Mouse (Mus musculus): ENCODE measurements around the gene Slc29a4.
A peak's percentile ranks its signal among the peaks of the same experiment; 100 is the strongest.

The Slc29a4 gene

DNA sequence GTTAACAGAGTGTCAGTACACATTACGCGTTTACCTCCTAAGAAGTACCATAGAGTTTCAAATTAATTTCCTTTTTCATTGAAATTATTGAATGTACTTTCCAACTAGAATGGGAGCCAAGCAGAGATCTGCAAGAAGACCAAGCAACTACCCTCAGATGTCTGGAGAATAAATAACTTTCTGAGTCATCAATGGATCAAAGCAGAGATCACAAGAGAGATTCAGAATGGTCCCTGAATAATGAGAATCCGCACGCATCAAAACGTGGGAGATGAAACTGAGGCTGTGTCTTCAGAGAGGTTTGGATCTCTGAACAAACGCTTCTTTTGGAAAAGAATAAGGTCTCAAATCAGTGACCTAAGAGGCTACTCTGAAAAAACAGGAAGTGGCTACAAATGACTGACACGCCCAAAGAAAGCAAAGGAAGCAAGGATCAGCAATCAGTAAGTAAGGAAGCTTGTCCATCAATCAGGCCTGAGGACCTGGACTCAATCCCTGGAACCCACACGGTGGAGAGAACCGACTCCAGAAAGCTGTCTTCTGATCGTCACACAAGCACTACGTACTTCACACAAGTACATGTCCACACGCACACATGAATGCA lies 54.8 kb downstream of the Slc29a4 start:
- no peak for DNase-seq (ENCODE audit: low spot score)

- DNase-seq (ENCODE audit: low spot score) = no peak
Observed at GRCm38 (mm10) chr5:142750173-142750572, 57.9 kb downstream of the Slc29a4 start.

GRCm38 (mm10) chr5:142752241-142752640 lies 59.9 kb downstream of the Slc29a4 start:
- no peak for DNase-seq (ENCODE audit: low spot score)

DNA sequence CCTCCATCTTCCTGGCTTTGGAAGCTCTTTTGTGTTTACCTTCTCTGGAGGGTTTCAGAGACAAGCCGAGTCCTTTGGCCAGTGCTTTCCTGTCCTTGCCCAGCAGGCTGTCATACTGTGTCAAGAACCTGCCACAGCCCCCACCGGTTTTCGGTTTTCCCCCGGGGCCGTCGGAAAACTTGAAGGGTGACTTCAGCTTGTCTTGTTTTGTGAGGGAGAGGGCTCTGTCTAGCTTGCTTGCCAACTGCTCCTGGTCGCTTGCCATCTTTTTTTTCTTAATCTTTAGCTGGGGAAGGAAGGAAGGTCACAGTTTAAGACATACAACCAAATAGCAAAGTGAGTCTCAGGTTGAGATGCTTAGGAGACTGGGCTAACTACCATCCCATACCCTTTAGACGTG lies 67.5 kb downstream of the Slc29a4 start:
- no peak for DNase-seq (ENCODE audit: low spot score)

GRCm38 (mm10) chr5:142761326-142761983 lies 69.1 kb downstream of the Slc29a4 start:
- peak; percentile 45 for DNase-seq (ENCODE audit: low spot score)

DNA sequence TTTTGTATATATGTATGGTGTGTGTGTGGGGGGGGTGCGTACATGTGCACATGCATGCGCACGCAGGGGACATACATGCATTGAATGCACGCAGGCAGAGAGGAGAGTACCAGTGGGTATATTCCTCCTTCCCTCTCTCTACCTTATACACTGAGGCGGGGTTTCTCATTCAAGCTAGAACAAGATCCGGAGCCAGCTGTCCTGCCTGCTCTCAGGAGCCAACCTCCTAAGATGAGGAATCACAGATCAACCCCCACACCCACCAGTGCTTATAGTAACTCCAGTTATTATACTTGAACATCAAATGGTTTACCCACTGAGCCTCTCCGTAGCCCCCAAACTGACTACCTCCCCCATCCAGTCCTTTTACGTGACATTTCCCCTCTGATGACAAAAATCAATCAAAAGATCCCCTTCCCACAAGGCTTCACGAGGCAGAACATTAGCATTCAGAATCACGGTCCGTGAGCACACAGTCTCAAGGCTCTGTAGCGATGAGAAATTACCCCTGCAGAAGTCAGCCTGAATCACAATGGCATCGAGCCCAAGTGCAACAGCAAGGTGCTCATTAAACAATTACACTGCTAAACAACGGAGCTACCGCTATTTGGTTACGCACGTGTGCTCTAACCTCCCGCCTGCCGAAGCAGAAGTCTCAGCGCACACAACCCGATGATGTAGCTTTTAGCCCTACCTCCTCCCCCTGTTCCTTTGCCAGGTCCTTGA lies 69.9 kb downstream of the Slc29a4 start:
- DNase-seq (ENCODE audit: low spot score) = no peak

- peak; percentile 41 for DNase-seq (ENCODE audit: low spot score)
Observed at GRCm38 (mm10) chr5:142764306-142764705, 72.0 kb downstream of the Slc29a4 start.

GRCm38 (mm10) chr5:142764889-142765288 lies 72.6 kb downstream of the Slc29a4 start:
- no peak for DNase-seq (ENCODE audit: low spot score)

- no peak for DNase-seq (ENCODE audit: low spot score)
Observed at GRCm38 (mm10) chr5:142766708-142767107, 74.4 kb downstream of the Slc29a4 start.

DNA sequence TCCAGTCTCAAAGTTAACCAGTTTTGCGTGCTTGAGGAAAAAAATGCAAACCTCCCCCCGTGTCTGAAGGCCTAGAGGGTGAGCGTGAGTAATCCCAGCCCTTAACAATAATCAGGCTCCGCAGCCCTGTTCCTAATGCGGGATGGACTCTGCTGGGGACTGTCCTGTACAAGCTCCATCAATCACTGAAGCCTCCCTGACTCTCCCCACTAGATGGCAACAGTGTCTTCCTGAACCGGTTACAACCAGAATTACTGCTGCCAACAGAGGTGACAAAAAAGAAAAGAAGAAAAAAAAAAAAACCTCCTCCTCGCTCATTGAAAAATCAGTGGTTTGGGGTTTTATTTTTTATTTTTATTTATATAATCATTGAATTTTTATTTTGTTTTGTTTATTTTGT lies 75.6 kb downstream of the Slc29a4 start:
- DNase-seq (ENCODE audit: low spot score) = peak; percentile 51

DNA sequence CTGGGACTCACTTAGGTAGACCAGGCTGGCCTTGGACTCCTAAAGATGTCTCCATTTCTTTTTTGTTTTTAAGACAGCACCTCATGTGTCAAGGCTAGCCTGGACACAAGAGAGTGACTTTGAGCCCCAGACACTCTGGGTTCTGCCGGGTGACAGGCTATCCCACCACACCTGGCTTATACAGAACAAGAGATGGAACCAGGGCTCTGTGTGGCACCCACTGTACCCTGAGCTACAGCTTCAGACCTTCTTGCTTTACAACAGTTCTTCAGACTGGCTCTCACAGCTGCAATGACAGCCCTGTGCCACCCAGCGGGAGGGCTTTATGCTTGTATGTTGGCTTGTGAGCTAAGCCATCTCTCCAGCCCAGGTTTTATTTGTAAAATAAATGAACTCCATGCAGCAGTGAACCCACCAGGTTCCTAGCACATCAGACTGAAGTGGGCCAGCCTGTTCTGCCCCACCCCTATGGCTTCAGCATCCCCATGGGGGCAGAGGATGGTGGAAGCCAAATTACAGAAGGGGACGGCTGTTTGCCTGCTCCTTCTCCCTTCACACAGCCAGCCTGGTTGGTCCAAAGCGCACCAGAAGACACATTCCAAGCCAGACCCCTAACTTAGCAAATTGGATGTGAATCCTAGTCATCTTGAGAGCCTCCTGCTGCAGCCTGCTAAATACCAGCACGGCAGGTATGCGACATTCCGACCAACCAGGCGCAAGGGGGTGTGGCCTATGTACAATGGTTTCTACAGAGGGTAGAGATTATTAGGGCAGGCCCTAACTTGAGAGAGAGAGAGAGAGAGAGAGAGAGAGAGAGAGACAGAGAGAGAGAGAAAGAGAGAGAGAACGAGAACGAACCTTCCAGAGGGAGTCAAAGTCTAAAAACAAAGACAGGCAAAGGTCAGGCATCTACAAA lies 76.3 kb downstream of the Slc29a4 start:
- DNase-seq (ENCODE audit: low spot score) = no peak

GRCm38 (mm10) chr5:142769641-142770040 lies 77.3 kb downstream of the Slc29a4 start:
- no peak for DNase-seq (ENCODE audit: low spot score)

- DNase-seq (ENCODE audit: low spot score) = no peak
Observed at GRCm38 (mm10) chr5:142771034-142771433, 78.7 kb downstream of the Slc29a4 start.

- no peak for DNase-seq (ENCODE audit: low spot score)
Observed at GRCm38 (mm10) chr5:142771964-142772363, 79.7 kb downstream of the Slc29a4 start.

Measured in testis, postnatal 14 days (tissue).